Mouse (Mus musculus) thymus, adult 2 months (tissue): Measurements from ENCODE around the gene Map1b. TPM values are rescaled to one million over a fixed set of nuclear protein-coding genes. Genes with fewer than 3 reads are reported as not detected.

Experiments
- DNase-seq: peaks from one replicate; pipeline ENCODE4 v3.0.0; 2021
- H3K27ac ChIP-seq: fragments of 200-500 bp; 2 replicates; pipeline ENCODE4 v1.5.1; 2012; ENCODE audit warnings: low read length, control low read depth; ENCODE audit not compliant: control insufficient read depth, insufficient read depth
- H3K27me3 ChIP-seq: fragments of 200-500 bp; 2 replicates; pipeline ENCODE4 v1.6.1; 2012; ENCODE audit warnings: mild to moderate bottlenecking, low read length, moderate library complexity, mixed read lengths; ENCODE audit not compliant: control insufficient read depth, insufficient read depth
- H3K36me3 ChIP-seq: fragments of 200-500 bp; 2 replicates; pipeline ENCODE4 v1.6.1; 2012; ENCODE audit warnings: mild to moderate bottlenecking, low read length, moderate library complexity; ENCODE audit not compliant: control insufficient read depth, insufficient read depth
- H3K4me1 ChIP-seq: fragments of 200-500 bp; replicated peaks from 2 replicates; pipeline ENCODE4 v1.6.1; 2012; ENCODE audit warnings: low read length; ENCODE audit not compliant: control insufficient read depth, insufficient read depth
- H3K4me3 ChIP-seq: fragments of 200-500 bp; 2 replicates; pipeline ENCODE4 v1.5.1; 2012; ENCODE audit warnings: mild to moderate bottlenecking, low read length, control low read depth, moderate library complexity; ENCODE audit not compliant: control insufficient read depth, insufficient read depth
- CTCF ChIP-seq: fragments of 200-500 bp; IDR thresholded peaks from 2 replicates; pipeline ENCODE4 v1.5.1; 2012; ENCODE audit warnings: mild to moderate bottlenecking, control low read depth, low read length, moderate library complexity, borderline replicate concordance; ENCODE audit not compliant: control insufficient read depth, poor library complexity, insufficient read depth; ENCODE audit errors: extremely low read depth
- POLR2A ChIP-seq: fragments of 200-500 bp; IDR thresholded peaks from 2 replicates; pipeline ENCODE4 v1.6.1; 2012; ENCODE audit warnings: mild to moderate bottlenecking, low read length, control low read depth, moderate library complexity; ENCODE audit not compliant: control insufficient read depth, poor library complexity, insufficient read depth; ENCODE audit errors: extremely low read depth
- WGBS: fragments of 180-500 bp; shearing (Covaris S2); methylation state at CpG from one replicate; pipeline ENCODE4 v1.1.7; 2018; 5-methylcytosine and 5-hydroxymethylcytosine counted together
- polyA plus RNA-seq: library from polyadenylated mRNA; depleted of rRNA; stranded (reverse); fragments of >200 nt; gene quantifications from 2 replicates; pipeline ENCODE4 v1.2.3, GENCODE M21; 2012

Map1b gene
- polyA plus RNA-seq, 1 experiment, result 0.92 TPM

DNA sequence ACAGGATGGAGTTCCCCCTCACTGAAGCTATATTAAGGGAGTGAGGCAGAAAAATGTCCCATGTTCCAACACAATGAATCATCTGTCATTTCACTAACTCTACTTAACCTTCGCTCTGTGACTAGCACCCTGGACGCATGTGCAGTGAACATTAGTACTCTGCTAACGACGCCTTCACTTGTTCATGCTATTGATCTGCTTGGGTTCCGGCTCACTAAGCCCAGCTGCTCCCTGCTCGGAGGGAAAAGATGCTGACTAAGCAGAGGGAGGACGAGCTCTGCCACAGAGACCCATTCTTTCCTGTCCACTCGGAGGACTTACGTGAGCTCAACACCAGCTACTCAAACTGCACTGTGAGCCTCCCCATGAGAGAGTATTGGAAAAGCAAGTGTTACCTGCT lies 33.2 kb upstream of the Map1b start:
- no peaks in the 10 kb centered on the region for H3K27me3 ChIP-seq
- H3K4me1 ChIP-seq, result no peaks in the 10 kb centered on the region
- no peak overlapping the region for H3K27ac ChIP-seq
- TF ChIP-seq POLR2A (no peak), CTCF (no peak)
- no peak for DNase-seq
- WGBS, result 61% methylated on average over 9 of the region's 9 CpGs
- no peak overlapping the region for H3K4me3 ChIP-seq
- H3K36me3 ChIP-seq, result no peaks in the 10 kb centered on the region

DNA sequence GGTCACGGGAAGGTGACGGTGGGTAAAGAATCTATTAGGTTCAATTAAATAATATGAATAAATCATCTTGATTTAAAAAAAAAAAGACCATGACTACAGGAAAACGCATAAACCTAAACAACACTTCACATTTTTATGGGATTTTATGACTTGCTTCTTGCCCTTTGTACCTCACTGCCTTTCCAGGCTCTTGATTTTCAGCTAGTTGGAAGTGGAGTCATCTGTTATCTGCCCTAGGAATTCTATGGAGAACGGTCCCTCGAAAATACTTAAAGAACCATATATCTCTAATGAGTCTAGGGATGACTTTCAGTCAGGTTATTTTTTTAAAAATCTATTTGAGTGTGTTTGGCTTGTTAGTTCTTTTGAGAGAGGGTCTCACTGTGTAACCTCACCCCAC lies 30.5 kb upstream of the Map1b start:
- Histone ChIP-seq H3K36me3 (no peaks in the 10 kb centered on the region), H3K4me3 (no peak overlapping the region), H3K27me3 (no peaks in the 10 kb centered on the region), H3K27ac (no peak overlapping the region), H3K4me1 (no peaks in the 10 kb centered on the region)
- no peak for DNase-seq
- 94% methylated on average over 5 of the region's 5 CpGs for WGBS
- no peak for TF ChIP-seq CTCF
- TF ChIP-seq POLR2A, result no peak

DNA sequence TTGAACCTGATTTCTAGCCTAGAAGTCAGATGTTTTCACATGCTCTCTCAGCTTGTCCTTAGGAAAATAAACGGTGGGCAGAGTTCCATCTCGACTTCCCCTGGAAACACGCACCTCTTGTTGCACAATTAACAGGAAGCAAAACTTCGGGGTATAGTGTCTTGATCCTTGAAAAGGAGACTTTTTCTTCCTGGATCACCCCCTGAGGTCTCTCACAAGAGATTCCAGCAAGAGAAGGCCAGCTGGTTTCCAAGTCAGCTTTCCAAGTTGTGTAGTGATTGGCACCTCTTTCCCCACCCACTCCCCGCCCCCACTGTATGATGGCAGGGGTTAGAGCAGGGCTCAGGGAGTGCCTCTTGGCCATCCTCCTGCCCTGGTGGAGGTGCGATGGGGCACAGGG lies 28.9 kb upstream of the Map1b start:
- Histone ChIP-seq H3K36me3 (no peaks in the 10 kb centered on the region), H3K27ac (no peak overlapping the region), H3K4me1 (no peaks in the 10 kb centered on the region), H3K27me3 (no peaks in the 10 kb centered on the region), H3K4me3 (no peak overlapping the region)
- WGBS, result 64% methylated on average over 6 of the region's 6 CpGs
- no peak for TF ChIP-seq POLR2A
- no peak for TF ChIP-seq CTCF
- DNase-seq, result no peak

DNA sequence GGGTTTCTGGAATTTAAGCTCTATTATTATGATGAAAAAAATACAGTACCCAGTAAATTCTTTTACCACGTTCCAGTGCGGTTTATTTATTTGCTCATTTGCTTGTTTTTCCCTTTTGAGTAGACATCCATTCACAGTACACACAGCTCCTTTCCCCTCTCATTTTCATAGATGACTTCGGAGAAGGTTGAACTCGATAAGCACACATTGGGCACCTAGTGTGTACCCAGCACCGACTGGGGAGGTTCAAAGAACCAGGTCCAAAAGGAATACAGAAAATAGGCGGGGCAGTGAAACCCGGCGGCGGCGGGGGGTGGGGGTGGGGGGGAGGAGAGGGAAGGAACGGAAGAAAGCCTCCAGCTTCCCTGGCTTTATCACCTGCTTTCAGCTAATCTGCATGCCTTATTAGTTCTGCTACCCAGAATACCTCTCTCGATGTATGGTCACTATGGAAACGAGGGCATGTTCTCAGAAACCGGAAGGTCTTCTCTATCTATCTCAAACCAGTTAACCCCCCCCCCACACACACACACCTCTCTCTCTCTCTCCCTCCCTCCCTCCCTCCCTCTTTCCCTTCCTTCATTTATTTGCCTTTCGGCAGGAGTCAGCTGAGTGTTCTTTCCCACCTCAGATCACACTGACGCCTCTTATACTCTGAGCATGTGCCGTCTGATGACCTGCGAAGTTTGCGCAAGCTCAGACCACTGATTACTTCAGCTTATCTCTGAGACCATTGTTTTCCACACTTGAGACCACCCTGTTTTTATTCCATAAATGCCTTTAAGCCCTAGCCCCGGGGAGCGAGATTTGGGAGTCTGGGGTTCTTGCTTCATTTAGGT lies 25.3 kb upstream of the Map1b start:
- 57% methylated on average over 21 of the region's 21 CpGs for WGBS
- TF ChIP-seq POLR2A, result no peak
- no peak for TF ChIP-seq CTCF
- Histone ChIP-seq H3K27ac (no peak overlapping the region), H3K4me1 (no peaks in the 10 kb centered on the region), H3K27me3 (no peaks in the 10 kb centered on the region), H3K4me3 (no peak overlapping the region), H3K36me3 (no peaks in the 10 kb centered on the region)
- no peak for DNase-seq

DNA sequence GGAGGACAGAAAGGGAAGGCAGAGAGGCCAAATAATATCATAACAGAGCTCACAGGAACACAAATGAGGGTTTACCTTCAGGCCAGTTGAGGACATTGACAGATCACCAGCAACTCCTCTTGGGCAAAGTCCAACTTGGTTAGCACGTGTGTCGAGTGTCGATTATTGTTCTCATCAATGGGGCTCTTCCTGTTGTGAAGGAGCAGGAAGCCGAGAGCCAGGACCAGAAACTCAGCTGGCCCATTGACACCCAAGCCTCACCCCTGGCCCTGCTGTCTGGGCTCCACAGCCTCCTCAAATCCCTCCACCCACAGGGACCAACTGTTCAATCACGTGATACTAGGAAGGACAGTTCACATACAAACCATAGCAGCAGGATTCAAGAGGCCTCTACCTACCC lies 22.9 kb upstream of the Map1b start:
- TF ChIP-seq POLR2A, result no peak
- TF ChIP-seq CTCF, result no peak
- 52% methylated on average over 5 of the region's 5 CpGs for WGBS
- no peaks in the 10 kb centered on the region for H3K27me3 ChIP-seq
- H3K4me3 ChIP-seq, result no peak overlapping the region
- H3K27ac ChIP-seq, result no peak overlapping the region
- no peaks in the 10 kb centered on the region for H3K4me1 ChIP-seq
- H3K36me3 ChIP-seq, result no peaks in the 10 kb centered on the region
- no peak for DNase-seq

DNA sequence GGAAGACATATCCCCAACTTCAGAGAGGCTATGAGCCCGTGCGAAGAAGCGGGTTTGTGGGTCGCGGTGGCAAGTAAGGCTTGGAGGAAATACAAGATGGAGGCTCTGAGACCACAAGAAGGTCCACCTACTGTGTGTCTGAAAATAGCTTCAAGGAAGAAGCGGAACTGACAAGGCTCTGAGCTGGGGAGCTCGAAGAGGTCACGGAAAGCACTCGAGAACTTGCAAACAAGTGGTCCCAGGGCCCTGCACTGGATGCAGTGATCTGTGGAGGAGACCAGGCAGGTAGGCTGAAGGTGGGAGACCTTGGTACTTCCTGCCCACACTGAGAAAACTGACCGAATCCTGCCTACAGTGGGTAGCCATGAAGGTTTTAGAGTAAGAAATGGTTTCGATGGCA lies 22.5 kb upstream of the Map1b start:
- Histone ChIP-seq H3K36me3 (no peaks in the 10 kb centered on the region), H3K27ac (no peak overlapping the region), H3K27me3 (no peaks in the 10 kb centered on the region), H3K4me1 (no peaks in the 10 kb centered on the region), H3K4me3 (no peak overlapping the region)
- no peak for TF ChIP-seq CTCF
- TF ChIP-seq POLR2A, result no peak
- DNase-seq, result no peak
- 87% methylated on average over 11 of the region's 11 CpGs for WGBS
